Mouse (Mus musculus): ENCODE results near the gene Tnc.
"Not testable (repeated sequence)": the region's sequence is repeated elsewhere in the genome, so short reads cannot be mapped to it uniquely, and the experiment has no call there.

Gene Tnc

DNA sequence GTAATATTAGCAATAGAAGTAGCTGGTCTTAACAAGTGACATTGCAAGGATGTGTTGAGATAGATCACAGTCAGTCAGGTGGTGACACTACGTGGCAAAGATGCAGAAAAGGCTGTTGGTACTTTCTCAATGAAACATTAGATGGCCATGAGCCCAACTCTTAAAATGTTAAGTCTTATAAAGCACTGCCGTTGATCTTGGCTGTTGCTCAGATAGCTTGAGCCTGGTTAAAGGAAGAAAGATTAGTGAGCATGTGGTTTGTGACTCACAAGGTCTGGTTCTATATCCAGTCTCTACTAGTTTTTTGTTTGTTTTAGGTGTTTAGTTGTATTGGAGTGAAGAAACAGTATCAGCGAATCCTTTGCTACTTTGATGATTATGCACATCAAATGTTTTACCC, 76.9 kb downstream of the Tnc start:
- no peak for DNase-seq (ENCODE audit: low read depth, low spot score)
- Histone ChIP-seq H3K36me3 (ENCODE audit: control insufficient read depth, insufficient read depth, low read length, poor library complexity, severe bottlenecking) (no peaks in the 10 kb centered on the region), H3K27me3 (ENCODE audit: control insufficient read depth, insufficient read depth, low read length, poor library complexity, severe bottlenecking) (no peaks in the 10 kb centered on the region)

DNA sequence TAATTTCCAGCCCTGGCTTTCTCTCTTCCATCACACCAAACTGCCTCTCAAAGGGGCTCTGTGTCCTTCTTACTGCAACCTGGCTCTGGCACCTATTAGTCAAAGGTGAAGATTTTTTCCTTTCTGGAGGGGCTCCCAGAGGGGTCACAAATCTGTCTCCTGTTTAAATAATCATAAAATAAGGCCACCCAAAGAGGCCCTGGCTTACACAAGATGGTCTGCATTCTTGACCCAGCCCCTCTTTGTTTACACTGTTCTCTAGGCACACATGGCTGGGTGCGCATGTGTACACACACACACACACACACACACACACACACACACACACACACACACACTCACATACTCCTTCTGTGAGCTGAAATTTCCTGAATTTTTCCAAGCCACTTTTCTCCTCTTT, 83.4 kb downstream of the Tnc start:
- Histone ChIP-seq H3K36me3 (ENCODE audit: control insufficient read depth, insufficient read depth, low read length, poor library complexity, severe bottlenecking) (no peaks in the 10 kb centered on the region), H3K27me3 (ENCODE audit: control insufficient read depth, insufficient read depth, low read length, poor library complexity, severe bottlenecking) (no peaks in the 10 kb centered on the region)
- no peak for DNase-seq (ENCODE audit: low read depth, low spot score)

DNA sequence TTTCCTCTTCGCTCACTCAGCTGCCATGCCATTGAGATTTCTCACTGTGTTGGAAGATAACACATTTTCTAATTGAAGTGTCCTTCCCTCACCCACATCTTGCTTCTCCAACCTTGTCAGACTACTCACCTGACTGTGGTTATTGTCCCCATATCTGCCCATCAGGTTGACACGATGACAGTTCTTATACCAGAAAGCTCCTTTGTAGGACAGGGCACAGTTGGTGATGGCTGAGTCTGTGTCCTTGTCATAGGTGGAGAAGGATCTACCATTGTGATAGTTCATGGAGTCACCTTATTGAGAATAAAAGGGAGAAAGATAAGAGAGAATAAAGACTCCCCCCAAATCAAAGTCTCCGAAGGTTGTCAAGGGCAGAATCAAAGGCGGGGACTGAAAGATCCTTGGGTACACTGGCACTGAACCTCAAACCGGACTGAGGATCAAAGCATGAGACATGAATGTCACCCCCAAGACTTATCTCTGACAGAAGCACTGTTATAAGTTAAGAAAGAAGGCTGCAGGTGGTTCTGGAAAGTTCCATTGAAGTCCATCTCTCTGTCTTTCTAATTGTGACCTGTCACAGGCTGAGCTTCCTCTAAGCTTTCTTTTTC, 84.9 kb downstream of the Tnc start:
- no peak for DNase-seq (ENCODE audit: low read depth, low spot score)
- H3K36me3 ChIP-seq (ENCODE audit: control insufficient read depth, insufficient read depth, low read length, poor library complexity, severe bottlenecking) = no peaks in the 10 kb centered on the region

DNA sequence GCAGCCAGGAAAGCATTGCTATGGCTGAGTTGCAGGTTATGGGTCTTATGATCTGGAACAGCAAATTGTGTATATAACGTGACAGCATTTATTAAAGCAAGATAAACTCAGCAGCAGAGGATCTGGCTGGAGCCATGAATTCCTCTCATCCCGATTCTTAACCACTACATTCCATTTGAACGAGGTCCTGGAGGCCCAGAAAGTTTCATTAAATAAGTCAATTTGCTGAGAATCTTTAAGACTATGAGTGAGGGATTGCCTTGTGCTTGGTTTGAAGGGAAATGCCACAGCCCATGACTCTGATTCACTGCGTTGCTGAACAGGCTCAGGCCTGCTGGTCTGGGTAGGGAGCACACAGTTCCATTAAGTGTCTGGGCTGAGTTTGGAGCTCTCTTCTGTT, 88.2 kb downstream of the Tnc start:
- no peak for DNase-seq (ENCODE audit: low read depth, low spot score)
- H3K36me3 ChIP-seq (ENCODE audit: control insufficient read depth, insufficient read depth, low read length, poor library complexity, severe bottlenecking) = no peaks in the 10 kb centered on the region
- H3K27me3 ChIP-seq (ENCODE audit: control insufficient read depth, insufficient read depth, low read length, poor library complexity, severe bottlenecking) = no peaks in the 10 kb centered on the region

More for the DNA sequence above, 84.9 kb downstream of the Tnc start:
- no peaks in the 10 kb centered on the region for H3K27me3 ChIP-seq (ENCODE audit: control insufficient read depth, insufficient read depth, low read length, poor library complexity, severe bottlenecking)

DNA sequence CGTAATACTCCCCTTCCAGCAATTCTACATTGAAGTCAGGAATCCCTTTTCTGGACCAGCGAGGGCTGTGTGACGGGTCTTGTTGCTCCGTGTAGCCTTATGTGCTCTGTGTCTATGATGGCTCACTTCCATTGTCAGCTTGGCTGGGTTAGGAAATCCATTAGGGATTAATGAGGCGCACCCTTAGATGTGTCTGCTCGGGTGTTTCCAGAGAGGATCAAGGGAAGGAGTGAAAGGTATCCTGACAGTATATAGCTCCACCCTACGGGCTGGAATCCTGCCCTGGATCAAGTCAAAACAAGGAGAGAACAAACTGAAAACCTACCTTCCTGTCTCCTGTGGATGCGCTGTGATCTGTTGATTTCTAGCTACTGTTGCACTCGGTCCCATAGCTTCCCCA, 96.8 kb downstream of the Tnc start:
- Histone ChIP-seq H3K27me3 (ENCODE audit: control insufficient read depth, insufficient read depth, low read length, poor library complexity, severe bottlenecking) (no peaks in the 10 kb centered on the region), H3K36me3 (ENCODE audit: control insufficient read depth, insufficient read depth, low read length, poor library complexity, severe bottlenecking) (no peaks in the 10 kb centered on the region)
- DNase-seq (ENCODE audit: low read depth, low spot score) = no peak

DNA sequence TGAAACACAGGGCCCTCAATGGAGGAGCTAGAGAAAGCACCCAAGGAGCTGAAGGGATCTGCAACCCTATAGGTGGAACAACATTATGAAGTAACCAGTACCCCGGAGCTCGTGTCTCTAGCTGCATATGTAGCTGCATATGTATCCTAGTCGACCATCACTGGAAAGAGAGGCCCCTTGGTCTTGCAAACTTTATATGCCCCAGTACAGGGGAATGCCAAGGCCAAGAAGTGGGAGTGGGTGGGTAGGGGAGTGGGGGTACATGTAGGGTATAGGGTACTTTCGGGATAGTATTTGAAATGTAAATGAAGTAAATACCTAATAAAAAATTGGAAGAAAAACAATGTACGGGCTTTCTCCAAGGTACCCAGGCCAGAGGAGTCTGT, 98.1 kb downstream of the Tnc start:
- DNase-seq (ENCODE audit: low read depth, low spot score); H3K36me3 ChIP-seq (ENCODE audit: control insufficient read depth, insufficient read depth, low read length, poor library complexity, severe bottlenecking); H3K27me3 ChIP-seq (ENCODE audit: control insufficient read depth, insufficient read depth, low read length, poor library complexity, severe bottlenecking): not testable (repeated sequence)

DNA sequence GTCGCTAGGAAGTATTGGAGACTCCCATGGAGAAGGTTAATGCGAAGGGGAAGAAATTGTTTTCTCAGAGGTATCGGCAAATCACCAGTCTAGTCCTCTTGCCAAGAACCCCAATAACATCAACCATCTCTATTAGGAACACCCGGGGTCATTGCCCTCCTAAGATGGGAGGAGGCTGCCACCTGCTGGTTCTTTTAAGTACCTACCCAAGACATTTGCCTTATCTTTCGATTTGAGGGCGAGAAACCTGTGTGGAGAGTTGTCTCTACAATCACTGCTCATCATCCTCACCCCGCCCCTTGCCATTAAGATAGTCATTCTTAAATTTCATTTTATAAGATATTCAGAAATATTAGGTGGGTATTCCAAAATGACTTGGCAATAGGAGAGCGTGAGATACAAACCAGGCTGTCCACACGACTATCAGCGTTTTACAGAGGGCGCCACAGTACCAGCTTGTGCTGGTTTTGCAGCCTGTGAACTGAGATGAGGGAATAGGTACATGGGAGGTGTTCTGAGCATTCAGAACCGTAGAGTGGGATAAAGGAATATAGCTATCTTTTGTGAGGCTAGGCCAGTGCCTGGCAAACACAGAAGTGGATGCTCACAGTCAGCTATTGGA, 98.6 kb downstream of the Tnc start:
- Histone ChIP-seq H3K27me3 (ENCODE audit: control insufficient read depth, insufficient read depth, low read length, poor library complexity, severe bottlenecking) (no peaks in the 10 kb centered on the region), H3K36me3 (ENCODE audit: control insufficient read depth, insufficient read depth, low read length, poor library complexity, severe bottlenecking) (no peaks in the 10 kb centered on the region)
- peak; percentile 87 for DNase-seq (ENCODE audit: low read depth, low spot score)

DNA sequence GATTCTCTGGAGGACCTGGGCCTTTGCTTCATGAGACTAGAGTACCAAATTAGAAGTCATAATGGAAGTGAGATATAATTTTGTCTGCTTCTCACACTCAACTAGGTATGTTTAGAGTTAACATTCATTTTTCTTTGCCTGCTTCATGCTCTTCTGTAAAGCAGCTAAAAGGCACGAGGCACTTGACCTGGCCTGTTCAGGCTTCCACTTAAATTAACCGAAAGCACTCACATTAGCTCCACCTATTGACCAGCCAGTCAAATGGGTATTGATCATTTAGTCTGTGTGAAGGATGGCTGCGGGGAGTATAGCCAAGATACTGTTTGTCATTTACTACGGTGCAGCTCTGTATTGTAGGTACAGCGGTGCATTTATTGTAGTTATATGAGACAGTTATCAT, 103.0 kb downstream of the Tnc start:
- no peaks in the 10 kb centered on the region for H3K27me3 ChIP-seq (ENCODE audit: control insufficient read depth, insufficient read depth, low read length, poor library complexity, severe bottlenecking)
- DNase-seq (ENCODE audit: low read depth, low spot score) = no peak
- H3K36me3 ChIP-seq (ENCODE audit: control insufficient read depth, insufficient read depth, low read length, poor library complexity, severe bottlenecking) = no peaks in the 10 kb centered on the region

DNA sequence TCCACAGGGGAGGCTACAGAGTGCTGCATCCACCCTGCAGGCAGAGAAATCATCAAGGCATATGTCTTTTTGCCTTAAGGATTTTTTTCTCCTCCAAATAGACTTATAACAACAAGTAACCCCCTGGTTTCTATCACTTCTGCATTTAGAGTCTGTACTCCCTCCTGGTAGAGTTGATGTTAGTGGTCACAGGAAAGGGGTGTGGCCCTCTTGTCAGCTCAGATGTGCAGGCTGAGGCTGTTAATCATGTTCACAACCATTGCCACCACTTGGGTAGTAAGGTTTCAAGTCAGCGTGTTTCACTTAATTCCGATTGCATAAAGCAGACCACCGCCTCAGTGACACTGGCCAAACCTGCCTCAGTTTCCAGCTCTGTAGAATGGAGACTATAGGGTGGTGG, 103.9 kb downstream of the Tnc start:
- peak; percentile 73 for DNase-seq (ENCODE audit: low read depth, low spot score)
- Histone ChIP-seq H3K36me3 (ENCODE audit: control insufficient read depth, insufficient read depth, low read length, poor library complexity, severe bottlenecking) (no peaks in the 10 kb centered on the region), H3K27me3 (ENCODE audit: control insufficient read depth, insufficient read depth, low read length, poor library complexity, severe bottlenecking) (no peaks in the 10 kb centered on the region)

DNA sequence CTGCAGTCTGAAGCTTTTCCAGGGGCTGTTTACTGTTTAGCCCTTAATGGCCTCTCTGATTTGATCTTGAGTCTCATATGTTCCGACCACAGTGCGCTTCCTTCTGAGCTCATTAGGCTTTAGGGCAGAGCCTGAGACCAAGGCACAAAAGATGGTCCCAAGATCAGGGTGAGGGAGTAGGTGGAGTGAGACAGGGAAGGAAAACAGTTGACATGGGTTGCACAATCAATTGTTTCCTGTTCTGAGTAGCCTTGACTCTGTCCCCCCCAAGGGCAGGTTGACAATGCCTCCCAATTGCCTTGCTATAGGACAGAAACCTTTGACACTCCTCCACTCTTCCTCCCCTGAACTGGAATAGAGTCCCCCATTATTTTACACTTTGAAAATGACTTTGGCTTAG, 105.4 kb downstream of the Tnc start:
- no peak for DNase-seq (ENCODE audit: low read depth, low spot score)
- H3K27me3 ChIP-seq (ENCODE audit: control insufficient read depth, insufficient read depth, low read length, poor library complexity, severe bottlenecking) = no peaks in the 10 kb centered on the region

DNA sequence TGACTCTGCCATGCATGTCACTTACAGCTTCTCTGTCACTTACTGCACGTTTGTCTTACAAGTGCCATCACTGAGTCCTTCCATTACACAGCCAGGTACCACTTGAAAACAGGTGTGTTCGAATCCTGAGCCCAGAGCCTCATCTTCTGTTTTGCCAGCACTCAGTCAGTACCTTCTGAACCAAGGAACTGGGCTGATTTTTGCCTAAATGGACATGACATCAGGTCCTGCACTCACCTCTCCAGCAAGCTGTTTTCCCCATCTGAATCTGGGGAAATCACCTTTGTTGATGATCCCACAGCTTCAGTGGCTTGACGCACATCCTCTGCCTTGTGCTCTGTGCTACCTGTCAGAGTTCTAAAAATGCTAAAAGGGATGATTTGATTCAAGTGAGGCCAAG, 107.4 kb downstream of the Tnc start:
- H3K36me3 ChIP-seq (ENCODE audit: control insufficient read depth, insufficient read depth, low read length, poor library complexity, severe bottlenecking) = no peaks in the 10 kb centered on the region
- H3K27me3 ChIP-seq (ENCODE audit: control insufficient read depth, insufficient read depth, low read length, poor library complexity, severe bottlenecking) = no peaks in the 10 kb centered on the region
- no peak for DNase-seq (ENCODE audit: low read depth, low spot score)

More for the DNA sequence above, 105.4 kb downstream of the Tnc start:
- no peaks in the 10 kb centered on the region for H3K36me3 ChIP-seq (ENCODE audit: control insufficient read depth, insufficient read depth, low read length, poor library complexity, severe bottlenecking)

DNA sequence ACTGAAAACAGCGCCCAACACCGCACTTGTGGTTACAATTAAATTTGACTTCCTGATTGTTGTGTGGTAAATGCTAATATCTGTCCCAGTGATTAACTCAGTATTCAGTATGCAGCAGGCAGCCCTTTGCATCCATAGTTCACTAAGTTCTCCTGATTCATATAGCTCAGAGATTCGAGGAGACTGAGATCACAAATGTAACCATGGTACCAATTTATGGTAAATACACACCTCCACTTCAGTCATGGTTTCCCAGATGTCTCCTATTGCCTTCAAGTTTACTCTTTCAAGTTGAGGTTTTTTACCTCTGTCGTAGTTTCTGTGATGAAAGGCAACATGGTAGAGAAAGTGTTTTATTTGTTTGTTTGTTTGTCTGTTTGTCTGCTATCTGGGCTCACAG, 110.9 kb downstream of the Tnc start:
- DNase-seq (ENCODE audit: low read depth, low spot score) = no peak
- Histone ChIP-seq H3K27me3 (ENCODE audit: control insufficient read depth, insufficient read depth, low read length, poor library complexity, severe bottlenecking) (no peaks in the 10 kb centered on the region), H3K36me3 (ENCODE audit: control insufficient read depth, insufficient read depth, low read length, poor library complexity, severe bottlenecking) (no peaks in the 10 kb centered on the region)

DNA sequence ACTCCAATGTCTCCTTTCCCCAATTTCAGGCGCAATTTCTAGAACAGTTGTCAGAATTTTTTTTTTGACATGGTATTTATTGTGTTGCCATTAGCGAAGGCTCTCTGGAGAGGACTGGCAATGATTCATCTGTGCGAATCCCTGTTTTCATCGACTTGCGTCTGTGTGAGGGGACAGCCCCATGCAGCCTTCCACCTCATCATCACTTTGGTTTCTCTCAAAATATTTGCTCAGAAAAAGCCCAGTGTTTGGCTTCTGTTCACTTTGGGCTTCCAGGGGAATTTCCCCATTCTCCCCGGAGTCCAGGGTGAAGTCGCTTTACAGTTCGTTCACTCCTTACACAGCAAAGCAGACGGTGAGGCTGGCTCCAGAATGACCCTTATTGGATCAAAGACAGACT, 111.5 kb downstream of the Tnc start:
- Histone ChIP-seq H3K27me3 (ENCODE audit: control insufficient read depth, insufficient read depth, low read length, poor library complexity, severe bottlenecking) (no peaks in the 10 kb centered on the region), H3K36me3 (ENCODE audit: control insufficient read depth, insufficient read depth, low read length, poor library complexity, severe bottlenecking) (no peaks in the 10 kb centered on the region)
- no peak for DNase-seq (ENCODE audit: low read depth, low spot score)

DNA sequence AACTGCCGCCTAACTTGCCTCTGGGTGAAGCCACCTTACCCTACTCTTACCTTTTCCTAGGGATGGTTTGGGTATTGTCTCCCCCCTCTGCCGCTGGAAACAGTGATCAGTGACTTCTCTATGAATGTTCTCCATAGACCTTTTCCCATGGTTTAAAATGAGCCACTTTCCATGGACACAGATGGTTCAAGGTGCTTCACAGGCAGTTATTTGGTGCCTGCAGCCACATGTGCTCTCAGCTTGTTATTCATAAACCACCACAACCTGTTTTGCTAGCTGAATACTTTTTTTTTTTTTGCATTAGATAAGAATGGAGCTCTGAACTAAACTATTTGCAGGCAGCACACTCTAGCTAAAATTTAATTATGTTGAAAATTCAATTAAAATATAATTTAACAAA, 116.0 kb downstream of the Tnc start:
- DNase-seq (ENCODE audit: low read depth, low spot score) = no peak
- Histone ChIP-seq H3K27me3 (ENCODE audit: control insufficient read depth, insufficient read depth, low read length, poor library complexity, severe bottlenecking) (no peaks in the 10 kb centered on the region), H3K36me3 (ENCODE audit: control insufficient read depth, insufficient read depth, low read length, poor library complexity, severe bottlenecking) (no peaks in the 10 kb centered on the region)

DNA sequence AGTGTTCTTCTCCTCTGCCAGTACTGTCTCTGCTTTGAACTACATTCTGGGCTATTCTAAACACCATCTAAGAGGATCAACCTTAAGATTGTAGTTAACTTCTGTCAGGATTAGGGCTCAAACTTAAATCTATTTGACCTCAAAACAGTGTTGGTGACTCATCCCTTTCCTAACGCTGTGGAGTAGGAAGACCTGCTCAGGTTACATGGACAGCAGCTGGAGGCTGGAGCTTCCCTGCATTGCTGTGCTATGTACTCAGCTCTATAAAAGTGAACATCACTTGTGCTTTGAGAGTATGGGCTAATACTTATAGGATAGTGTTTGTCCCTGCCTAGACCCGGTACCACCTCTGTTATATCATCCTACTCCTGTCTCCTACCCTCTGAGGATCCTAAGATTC, 117.3 kb downstream of the Tnc start:
- Histone ChIP-seq H3K36me3 (ENCODE audit: control insufficient read depth, insufficient read depth, low read length, poor library complexity, severe bottlenecking) (no peaks in the 10 kb centered on the region), H3K27me3 (ENCODE audit: control insufficient read depth, insufficient read depth, low read length, poor library complexity, severe bottlenecking) (no peaks in the 10 kb centered on the region)
- DNase-seq (ENCODE audit: low read depth, low spot score) = no peak

DNA sequence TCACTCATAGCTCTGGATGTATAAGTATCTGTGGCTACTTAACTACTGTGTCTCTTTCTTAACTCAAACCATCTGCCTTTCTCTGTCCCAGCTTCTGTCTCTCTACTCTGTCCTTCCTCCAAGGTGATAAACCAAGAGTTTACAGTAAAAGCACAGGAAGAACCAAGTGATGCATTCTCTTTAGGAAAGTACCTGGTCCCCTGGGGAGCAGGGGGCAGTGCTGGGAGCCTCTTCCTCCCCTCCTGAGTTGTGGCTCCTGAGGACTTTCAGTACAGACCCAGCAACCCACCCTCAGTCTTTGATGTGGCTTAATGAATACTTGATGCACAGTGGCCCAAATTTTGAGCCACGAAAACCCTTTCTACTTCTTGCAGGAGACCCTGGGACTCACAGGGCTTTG, 118.6 kb downstream of the Tnc start:
- DNase-seq (ENCODE audit: low read depth, low spot score) = no peak
- Histone ChIP-seq H3K27me3 (ENCODE audit: control insufficient read depth, insufficient read depth, low read length, poor library complexity, severe bottlenecking) (no peaks in the 10 kb centered on the region), H3K36me3 (ENCODE audit: control insufficient read depth, insufficient read depth, low read length, poor library complexity, severe bottlenecking) (no peaks in the 10 kb centered on the region)
